Mouse (Mus musculus) lung, adult 2 months (tissue): ENCODE measurements around the gene Plxdc2.

Experiments used
- CTCF ChIP-seq: fragments of 200-500 bp; IDR thresholded peaks from 2 replicates; pipeline ENCODE4 v1.5.1; 2011; ENCODE audit warnings: mild to moderate bottlenecking, low read length, control low read depth; ENCODE audit not compliant: insufficient read depth
- POLR2A ChIP-seq: fragments of 200-500 bp; IDR thresholded peaks from 2 replicates; pipeline ENCODE4 v1.6.1; 2011; ENCODE audit warnings: low read depth, mild to moderate bottlenecking, control low read depth, low read length, borderline replicate concordance; ENCODE audit errors: extremely low read depth

DNA sequence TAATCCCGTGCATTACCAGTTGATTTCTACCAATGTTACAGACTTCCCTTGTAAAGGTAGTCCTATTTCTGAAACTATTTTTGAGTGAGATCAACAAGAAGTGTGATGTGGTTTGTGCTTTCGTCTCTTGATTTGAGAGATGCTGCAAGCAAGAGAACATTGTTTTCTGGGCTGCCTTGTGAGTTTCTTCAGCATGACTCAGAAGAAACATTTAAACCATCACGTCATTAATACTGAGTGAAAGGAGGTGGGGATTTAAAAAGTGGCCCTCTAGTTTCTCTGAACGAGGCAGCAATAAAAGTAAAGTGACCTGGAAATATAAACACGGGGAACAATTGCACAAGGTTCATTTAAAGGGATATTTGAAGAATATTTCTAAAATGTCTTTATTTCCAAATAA, 341.1 kb downstream of the Plxdc2 start:
- TF ChIP-seq CTCF, result no peak
- no peak for TF ChIP-seq POLR2A
